Mouse (Mus musculus): ENCODE results near the gene Afm.

Gene Afm

DNA sequence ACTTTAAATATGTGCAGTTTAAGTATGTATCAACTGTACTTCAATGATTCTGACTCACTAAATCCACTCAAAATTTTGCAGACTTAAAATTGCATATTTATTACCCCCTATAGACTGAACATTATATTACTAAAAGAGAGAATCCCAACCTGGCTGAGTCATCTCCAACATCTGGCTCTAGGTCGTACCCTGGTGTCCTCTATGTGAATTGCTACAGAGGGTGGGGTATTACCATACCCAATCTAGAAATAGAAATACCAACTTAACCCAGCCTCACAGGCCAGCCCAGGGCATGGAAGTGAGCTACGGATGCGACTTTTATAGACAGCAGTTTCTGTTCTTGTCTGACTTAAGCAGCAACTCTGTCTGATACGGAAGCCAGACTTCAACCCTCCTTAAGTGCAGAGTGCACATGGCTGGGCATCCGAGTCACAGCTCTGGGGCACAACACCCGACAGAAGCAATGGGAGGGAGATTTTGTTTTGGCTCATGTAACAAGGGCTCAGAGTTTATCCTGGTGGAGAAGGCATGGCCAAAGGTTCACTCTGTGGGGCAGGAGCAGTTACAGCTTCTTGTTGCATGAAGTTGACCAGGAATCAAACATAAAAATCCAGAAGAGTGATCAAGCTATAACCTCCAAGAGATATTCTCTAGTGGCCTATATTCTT is 6.3 kb upstream of the Afm start:
- CTCF ChIA-PET: interaction anchor here in 1 of 4 experiments (1.0 kb wide), 1 partner anchor 8 kb away, joined by 3 read pairs; no protein-coding TSS in a partner anchor
- POLR2A ChIA-PET: no interaction called here

- POLR2A ChIA-PET: no interaction called here
- CTCF ChIA-PET: interaction anchor here in 1 of 4 experiments (0.6 kb wide), 1 partner anchor 1618 kb away, joined by 8 read pairs; no protein-coding TSS in a partner anchor
These were observed 3.2 kb upstream of the Afm start for GRCm38 (mm10) chr5:90515561-90515960.

- CTCF ChIA-PET: interaction anchor here in 2 of 4 experiments (0.6 to 1.6 kb wide), 3 partner anchors 51 to 351 kb away, joined by 3 to 5 read pairs (median 4); no protein-coding TSS in a partner anchor
- POLR2A ChIA-PET: no interaction called here
These were observed 32.5 kb downstream of the Afm start for GRCm38 (mm10) chr5:90551191-90551590.

DNA sequence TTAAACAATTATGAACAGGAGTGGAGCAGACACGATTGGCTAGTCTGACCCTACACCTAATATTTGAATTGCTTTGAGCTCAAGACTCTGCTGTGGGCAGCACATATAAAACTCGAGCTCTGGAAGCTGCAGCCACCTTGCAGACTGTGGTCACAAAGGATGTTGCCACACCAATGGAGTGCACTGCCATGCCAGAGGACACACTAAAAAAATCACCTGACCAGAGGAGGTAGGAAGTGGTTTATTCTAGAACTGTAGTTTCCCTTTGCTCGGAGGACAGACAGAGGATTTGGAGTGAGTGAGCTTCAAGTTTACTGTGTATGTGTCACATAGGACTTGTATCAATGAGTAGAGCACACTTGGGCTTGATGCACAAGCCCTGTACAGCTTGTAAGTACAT is 37.3 kb downstream of the Afm start:
- ChIA-PET CTCF (no interaction called here), POLR2A (no interaction called here)

DNA sequence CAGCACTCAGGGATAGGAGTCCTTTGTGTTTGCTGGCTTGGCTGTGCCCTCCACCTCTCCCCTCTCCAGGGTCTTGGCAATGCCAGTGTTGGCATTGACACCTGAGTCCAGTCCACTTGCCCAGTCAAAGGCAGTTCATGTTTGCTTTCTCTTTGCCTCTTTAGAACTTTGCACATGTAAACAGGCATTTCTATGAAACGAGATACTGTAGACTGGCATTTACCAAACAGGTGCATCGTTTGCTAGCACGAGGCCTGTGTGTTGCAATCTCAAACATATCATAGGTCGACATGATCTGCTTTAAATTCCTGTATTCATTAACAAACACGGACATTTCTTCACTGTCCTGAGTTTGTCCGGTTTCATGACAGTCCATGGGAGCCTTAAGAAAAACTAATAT is 42.0 kb downstream of the Afm start, which contains the start of gene 5830473C10Rik:
Gene 5830473C10Rik, plus strand, starts transcription at position 365 of the 400 bp plus-strand sequence.
- POLR2A ChIA-PET: no interaction called here
- CTCF ChIA-PET: interaction anchor here in 1 of 4 experiments (1.4 kb wide), 1 partner anchor 28 kb away, joined by 4 read pairs; no protein-coding TSS in a partner anchor

DNA sequence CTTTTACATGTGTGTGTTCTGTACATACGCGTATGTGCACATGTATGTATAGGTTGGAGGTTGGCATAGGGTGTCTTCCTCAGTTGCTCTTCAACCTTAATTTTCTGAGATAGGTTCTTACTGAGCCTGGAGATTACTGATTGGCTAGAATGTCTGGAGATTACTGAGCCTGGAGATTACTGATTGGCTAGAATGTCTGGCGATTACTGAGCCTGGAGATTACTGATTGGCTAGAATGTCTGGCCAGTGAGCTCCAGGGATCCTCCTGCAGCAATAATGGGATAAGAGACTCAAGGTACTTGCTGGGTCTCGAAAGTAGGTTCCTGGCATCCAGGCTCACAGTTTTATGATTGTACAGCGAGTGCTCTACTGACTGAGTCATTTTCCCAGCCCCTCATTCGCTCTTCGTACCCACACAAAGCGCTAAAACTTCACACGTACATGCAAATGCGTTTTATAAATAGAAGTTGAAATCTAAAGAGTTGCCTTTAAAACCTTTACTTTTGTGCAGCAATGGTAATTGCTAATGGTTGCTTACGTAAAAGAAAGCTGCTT is 43.1 kb downstream of the Afm start:
- CTCF ChIA-PET: no interaction called here
- POLR2A ChIA-PET: interaction anchor here in 1 of 4 experiments (0.7 kb wide), 1 partner anchor 251 kb away, joined by 4 read pairs; no protein-coding TSS in a partner anchor

DNA sequence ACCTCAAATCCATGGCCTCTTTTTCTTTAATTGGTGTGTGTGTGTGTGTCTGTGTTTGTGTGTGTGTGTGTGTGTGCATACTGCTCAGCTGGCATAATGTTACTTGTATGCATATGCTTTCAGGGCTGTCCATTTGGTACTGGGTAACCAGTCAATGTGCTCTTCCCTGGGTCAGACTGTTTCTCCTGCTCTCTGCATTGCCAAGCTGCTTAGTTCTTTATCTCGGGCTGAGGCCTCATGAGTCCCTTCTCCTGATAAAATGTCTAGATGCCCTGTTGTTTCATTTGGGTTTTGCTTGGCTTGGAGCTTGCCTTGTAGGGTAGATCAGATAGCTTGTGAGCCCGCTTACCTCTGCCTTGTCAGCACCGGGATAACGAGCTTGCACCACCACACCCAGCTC is 44.1 kb downstream of the Afm start:
- POLR2A ChIA-PET: no interaction called here
- CTCF ChIA-PET: interaction anchor here in 1 of 4 experiments (0.8 kb wide), 1 partner anchor 62 kb away, joined by 3 read pairs; no protein-coding TSS in a partner anchor

- CTCF ChIA-PET: interaction anchor here in 1 of 4 experiments (1.1 kb wide), 1 partner anchor 25 kb away, joined by 3 read pairs; no protein-coding TSS in a partner anchor
- POLR2A ChIA-PET: no interaction called here
These were observed 45.4 kb downstream of the Afm start for GRCm38 (mm10) chr5:90564161-90564560.

DNA sequence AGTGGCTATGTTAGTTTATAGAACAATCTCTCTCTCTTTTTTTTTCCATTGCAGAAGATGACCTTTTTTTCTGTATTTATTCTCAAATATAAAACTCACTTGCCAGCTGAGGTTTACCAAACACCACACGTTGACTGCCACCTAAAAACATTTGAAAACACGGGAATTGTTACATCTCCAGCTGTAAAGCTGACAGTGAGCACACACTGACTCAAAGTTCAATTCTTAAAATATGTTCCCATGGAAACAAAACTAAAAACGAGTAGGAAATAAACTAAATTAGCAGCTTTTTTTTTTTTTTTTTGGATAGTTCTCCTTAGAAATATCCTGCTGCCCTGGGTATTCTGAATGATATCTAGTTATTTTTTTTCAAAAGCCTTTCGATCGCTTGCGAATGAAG is 46.5 kb downstream of the Afm start:
- ChIA-PET POLR2A (interaction anchor here in 1 of 4 experiments (0.7 kb wide), 1 partner anchor 14 kb away, joined by 3 read pairs; no protein-coding TSS in a partner anchor), CTCF (no interaction called here)

- ChIA-PET CTCF (interaction anchor here in 1 of 4 experiments (1.0 kb wide), 1 partner anchor 21 kb away, joined by 4 read pairs; no protein-coding TSS in a partner anchor), POLR2A (interaction anchor here in 1 of 4 experiments (0.7 kb wide), 1 partner anchor 531 kb away, joined by 3 read pairs; no protein-coding TSS in a partner anchor)
These were observed 49.1 kb downstream of the Afm start for GRCm38 (mm10) chr5:90567788-90568187.

GRCm38 (mm10) chr5:90568338-90568737 is 49.6 kb downstream of the Afm start:
- POLR2A ChIA-PET: interaction anchor here in 1 of 4 experiments (0.7 kb wide), 1 partner anchor 532 kb away, joined by 3 read pairs; no protein-coding TSS in a partner anchor
- CTCF ChIA-PET: interaction anchor here in 1 of 4 experiments (1.0 kb wide), 1 partner anchor 20 kb away, joined by 4 read pairs; no protein-coding TSS in a partner anchor

GRCm38 (mm10) chr5:90571216-90571615 is 52.5 kb downstream of the Afm start:
- POLR2A ChIA-PET: no interaction called here
- CTCF ChIA-PET: no interaction called here

DNA sequence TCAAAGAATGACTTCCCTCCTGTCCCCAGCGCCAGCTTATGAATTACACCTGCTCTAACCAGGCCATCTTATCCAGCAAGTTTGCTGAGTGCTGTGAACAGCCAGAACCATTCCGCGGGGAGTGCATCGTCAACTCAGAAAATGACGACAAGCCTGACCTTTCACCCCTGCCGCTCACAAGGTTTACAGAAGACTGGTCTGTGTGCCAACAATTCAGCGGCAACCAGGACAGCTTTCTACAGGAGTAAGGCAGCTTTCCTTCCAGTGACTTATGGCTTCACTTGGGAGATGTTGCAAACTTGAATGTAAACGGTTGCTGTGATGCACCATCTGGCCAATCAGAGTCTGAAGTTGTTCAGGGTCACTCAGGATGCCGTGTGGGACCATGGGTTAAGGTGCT is 59.0 kb downstream of the Afm start:
- POLR2A ChIA-PET: no interaction called here
- CTCF ChIA-PET: interaction anchor here in 1 of 4 experiments (0.6 kb wide), 1 partner anchor 994 kb away, joined by 3 read pairs; no protein-coding TSS in a partner anchor

GRCm38 (mm10) chr5:90579556-90579955 is 60.8 kb downstream of the Afm start:
- CTCF ChIA-PET: interaction anchor here in 1 of 4 experiments (0.7 kb wide), 1 partner anchor 1784 kb away, joined by 3 read pairs; no protein-coding TSS in a partner anchor
- POLR2A ChIA-PET: no interaction called here

GRCm38 (mm10) chr5:90582179-90582578 is 63.4 kb downstream of the Afm start:
- POLR2A ChIA-PET: interaction anchor here in 1 of 4 experiments (0.7 kb wide), 1 partner anchor 210 kb away, joined by 6 read pairs; no protein-coding TSS in a partner anchor
- CTCF ChIA-PET: no interaction called here

GRCm38 (mm10) chr5:90584799-90585198 is 66.1 kb downstream of the Afm start:
- ChIA-PET POLR2A (interaction anchor here in 1 of 4 experiments (0.6 kb wide), 1 partner anchor 38 kb away, joined by 14 read pairs; no protein-coding TSS in a partner anchor), CTCF (interaction anchor here in 1 of 4 experiments (1.3 kb wide), 1 partner anchor 84 kb away, joined by 3 read pairs; no protein-coding TSS in a partner anchor)

GRCm38 (mm10) chr5:90586511-90586910 is 67.8 kb downstream of the Afm start:
- CTCF ChIA-PET: interaction anchor here in 3 of 4 experiments (0.6 to 0.9 kb wide), 3 partner anchors 54 to 86 kb away, joined by 3 to 5 read pairs (median 3); no protein-coding TSS in a partner anchor
- POLR2A ChIA-PET: no interaction called here

DNA sequence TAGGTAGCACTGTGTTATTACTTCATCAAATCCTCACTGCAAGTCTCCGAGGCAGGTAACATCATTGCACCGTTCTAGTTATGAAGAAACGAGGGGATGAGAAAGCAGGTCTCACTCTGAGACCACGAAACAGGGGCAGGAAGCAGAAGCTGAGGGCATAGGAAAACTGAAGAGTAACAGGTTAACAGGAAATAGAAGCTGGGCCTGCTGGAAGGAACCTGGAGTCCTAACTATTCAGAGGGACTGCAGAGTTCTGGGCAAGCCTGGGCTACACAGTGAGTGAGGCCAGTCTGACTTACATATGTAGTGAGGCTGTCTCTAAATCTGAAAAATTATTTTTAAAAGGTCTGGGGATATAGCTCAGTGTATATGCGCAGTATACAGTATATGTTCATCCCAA is 69.4 kb downstream of the Afm start:
- POLR2A ChIA-PET: interaction anchor here in 1 of 4 experiments (1.6 kb wide), 1 partner anchor 221 kb away, joined by 7 read pairs; the partner anchor contains the start of genes Ankrd17 and Gm9958
- CTCF ChIA-PET: interaction anchor here in 2 of 4 experiments (0.8 to 1.8 kb wide), 13 partner anchors 12 to 607 kb away, joined by 3 to 11 read pairs (median 3); partner anchors contain the start of gene Mthfd2l (in 1 of the 2)

Data from embryonic stem cell, embryonic (primary cell).